Mouse (Mus musculus) heart, adult 10 weeks (tissue): ENCODE results near the gene 4930430F08Rik. TPM values are rescaled to one million over a fixed set of nuclear protein-coding genes. Genes with fewer than 3 reads are reported as not detected.

Experiments used
- polyA plus RNA-seq: library from polyadenylated mRNA; stranded (reverse); fragments of 350-450 nt; fragmentation: Illumina TruSeq; extraction: RNeasy Lipid Tissue Mini Kit (QIAGEN cat#74804); gene quantifications from one replicate; pipeline ENCODE4 v1.2.3, GENCODE M21; 2014; ENCODE audit warnings: low read depth, low replicate concordance

4930430F08Rik gene
- 6.4 TPM for polyA plus RNA-seq

DNA sequence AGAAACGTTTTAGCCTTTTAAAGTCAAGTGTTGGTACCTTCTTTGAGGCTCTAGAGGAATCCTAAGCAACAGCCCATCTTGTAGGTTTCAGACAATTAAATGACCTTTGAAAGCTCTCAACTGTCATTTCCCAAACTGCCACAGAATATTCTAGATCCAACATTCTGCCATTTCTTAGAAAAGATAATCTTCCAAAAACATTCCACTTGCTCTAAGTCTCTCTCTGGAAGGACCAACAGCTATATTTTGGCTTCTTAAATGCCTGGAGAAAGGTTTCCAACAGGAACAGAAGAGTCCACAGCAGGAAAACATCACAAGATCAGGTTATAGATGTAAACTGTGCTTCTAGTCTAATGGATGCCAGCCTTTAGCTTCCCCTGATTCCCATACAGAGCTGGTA is at the start of gene 4930430F08Rik, which contains the start of gene 1700017N19Rik:
TSS of gene 4930430F08Rik (minus strand) at position 101 of the 400 bp plus-strand sequence.
TSS of gene 1700017N19Rik (plus strand) at position 162 of the 400 bp plus-strand sequence.

Other genes with a start within 250 kb of the 4930430F08Rik start
- not detected for gene Gm4302, start 249.6 kb downstream of the 4930430F08Rik start, polyA plus RNA-seq
- not detected for gene Gm4303, start 244.5 kb downstream of the 4930430F08Rik start, polyA plus RNA-seq
- not detected for gene Gm4305, start 239.3 kb downstream of the 4930430F08Rik start, polyA plus RNA-seq
- not detected for gene Gm4307, start 229.1 kb downstream of the 4930430F08Rik start, polyA plus RNA-seq
- gene Gm4312, start 207.9 kb downstream of the 4930430F08Rik start, polyA plus RNA-seq: not detected
- 11.4 TPM for gene Tmtc3, start 103.1 kb downstream of the 4930430F08Rik start, polyA plus RNA-seq
- gene Cep290, start 102.9 kb downstream of the 4930430F08Rik start, polyA plus RNA-seq: 6.4 TPM
- not detected for gene 1700017N19Rik, start 61 bp upstream of the 4930430F08Rik start, polyA plus RNA-seq